Mouse (Mus musculus) liver, adult 2 months (tissue): ENCODE measurements around the gene Lrrc4c.

ENCODE experiments used
- CTCF ChIP-seq: fragments of 200-500 bp; IDR thresholded peaks from 2 replicates; pipeline ENCODE4 v1.5.1; 2011; ENCODE audit warnings: low read depth, low read length, control low read depth
- POLR2A ChIP-seq: fragments of 200-500 bp; IDR thresholded peaks from 2 replicates; pipeline ENCODE4 v1.6.1; 2011; ENCODE audit warnings: low read length, control low read depth; ENCODE audit not compliant: insufficient read depth; ENCODE audit errors: extremely low read depth

DNA sequence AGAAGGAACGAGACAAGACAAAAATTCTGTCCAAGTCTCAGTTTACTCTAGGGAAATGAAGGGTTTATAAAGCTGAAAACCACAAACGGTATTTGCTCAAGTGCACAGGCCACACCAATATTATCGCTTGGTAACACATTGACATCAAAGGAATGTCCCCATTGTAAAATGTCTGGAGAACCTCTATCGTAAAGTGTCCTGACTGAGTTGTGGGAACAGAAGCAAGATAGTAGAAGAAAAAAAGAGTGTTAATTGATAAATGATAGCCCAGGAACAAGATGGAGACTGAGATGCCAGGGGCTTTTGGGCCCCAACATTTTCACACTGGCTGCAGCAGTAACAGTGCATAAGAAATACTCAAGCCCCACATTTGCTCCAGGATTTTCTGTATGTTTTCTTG, 1212.7 kb downstream of the Lrrc4c start:
- no peak for TF ChIP-seq POLR2A
- TF ChIP-seq CTCF: no peak
